Mouse (Mus musculus) urinary bladder, postnatal 25 days (tissue): ENCODE results near the gene Creb3.

Experiments used
- DNase-seq: peaks from one replicate; pipeline ENCODE4 v3.0.0; 2022; ENCODE audit warnings: low spot score

Creb3 gene

GRCm38 (mm10) chr4:43558028-43558630 is 4.0 kb upstream of the Creb3 start:
- no peak for DNase-seq

GRCm38 (mm10) chr4:43558631-43559356 is 3.3 kb upstream of the Creb3 start:
- DNase-seq = peak; percentile 60

GRCm38 (mm10) chr4:43559519-43560242 is 2.5 kb upstream of the Creb3 start:
- no peak for DNase-seq

- DNase-seq = no peak
Measured at GRCm38 (mm10) chr4:43560243-43560611, 1.9 kb upstream of the Creb3 start.

GRCm38 (mm10) chr4:43560976-43561375 is 1.2 kb upstream of the Creb3 start:
- DNase-seq = no peak

- DNase-seq = no peak
Measured at GRCm38 (mm10) chr4:43561436-43561996, 616 bp upstream of the Creb3 start.

- DNase-seq = no peak
Measured at GRCm38 (mm10) chr4:43562769-43563600, 853 bp downstream of the Creb3 start.

- DNase-seq = no peak
Measured at GRCm38 (mm10) chr4:43563601-43563875, 1.4 kb downstream of the Creb3 start.

GRCm38 (mm10) chr4:43564231-43564630 is 2.1 kb downstream of the Creb3 start:
- DNase-seq = no peak

- no peak for DNase-seq
Measured at GRCm38 (mm10) chr4:43567140-43567539, 5.0 kb downstream of the Creb3 start.

- DNase-seq = no peak
Measured at GRCm38 (mm10) chr4:43571395-43572045, 9.4 kb downstream of the Creb3 start.

- no peak for DNase-seq
Measured at GRCm38 (mm10) chr4:43573561-43573960, 11.4 kb downstream of the Creb3 start.

- DNase-seq = no peak
Measured at GRCm38 (mm10) chr4:43575356-43575755, 13.2 kb downstream of the Creb3 start.

GRCm38 (mm10) chr4:43577237-43577881 is 15.2 kb downstream of the Creb3 start:
- DNase-seq = no peak

- peak; percentile 78 for DNase-seq
Measured at GRCm38 (mm10) chr4:43578376-43579204, 16.5 kb downstream of the Creb3 start, which contains the start of the genes Rgp1 and Gba2. Gene Rgp1, plus strand, starts transcription at chr4:43578715. Gene Gba2, minus strand, starts transcription at chr4:43578873.

- no peak for DNase-seq
Measured at GRCm38 (mm10) chr4:43579256-43579655, 17.1 kb downstream of the Creb3 start.

- DNase-seq = no peak
Measured at GRCm38 (mm10) chr4:43579731-43580130, 17.6 kb downstream of the Creb3 start.

GRCm38 (mm10) chr4:43580721-43581120 is 18.6 kb downstream of the Creb3 start:
- DNase-seq = no peak

GRCm38 (mm10) chr4:43581381-43581780 is 19.2 kb downstream of the Creb3 start:
- DNase-seq = no peak

- DNase-seq = no peak
Measured at GRCm38 (mm10) chr4:43582241-43582640, 20.1 kb downstream of the Creb3 start.
